Mouse (Mus musculus) frontal cortex, adult 2 months (tissue): ENCODE data around the gene Gm10392. TPM values are rescaled to one million over a fixed set of nuclear protein-coding genes. Genes with fewer than 3 reads are reported as not detected.
A peak's percentile ranks its signal among the peaks of the same experiment; 100 is the strongest.

Experiments
- DNase-seq, 2 experiments: peaks; one replicate each; pipeline ENCODE4 v3.0.0; 2022; ENCODE audit warnings: low spot score in 1 of 2; ENCODE audit errors: extremely low spot score in 1 of 2
- polyA plus RNA-seq: library from polyadenylated mRNA; depleted of rRNA; stranded (reverse); fragments of >200 nt; gene quantifications from 2 replicates; pipeline ENCODE4 v1.2.3, GENCODE M21; 2012

Gene Gm10392
- polyA plus RNA-seq, 1 experiment, result not detected

GRCm38 (mm10) chr11:77508068-77509021 is 10.7 kb downstream of the Gm10392 start:
- DNase-seq, result peak in 1 of 2 experiments; percentile 88

- DNase-seq, result no peak
These were observed 11.6 kb downstream of the Gm10392 start for GRCm38 (mm10) chr11:77507426-77507825.

- DNase-seq, result no peak
These were observed 12.1 kb downstream of the Gm10392 start for GRCm38 (mm10) chr11:77506941-77507340.

- no peak for DNase-seq
These were observed 12.7 kb downstream of the Gm10392 start for GRCm38 (mm10) chr11:77506273-77506672.

- no peak for DNase-seq
These were observed 13.6 kb downstream of the Gm10392 start for GRCm38 (mm10) chr11:77505291-77505980.

- DNase-seq, result no peak
These were observed 14.6 kb downstream of the Gm10392 start for GRCm38 (mm10) chr11:77504377-77504776.

GRCm38 (mm10) chr11:77503511-77503910 is 15.5 kb downstream of the Gm10392 start:
- DNase-seq, result no peak

- no peak for DNase-seq
These were observed 16.5 kb downstream of the Gm10392 start for GRCm38 (mm10) chr11:77502481-77502880.

- DNase-seq, result no peak
These were observed 17.0 kb downstream of the Gm10392 start for GRCm38 (mm10) chr11:77501971-77502370.

- DNase-seq, result peak in 1 of 2 experiments; percentile 89
These were observed 17.6 kb downstream of the Gm10392 start for GRCm38 (mm10) chr11:77501392-77501791.

- DNase-seq, result peak in 1 of 2 experiments; percentile 57
These were observed 18.4 kb downstream of the Gm10392 start for GRCm38 (mm10) chr11:77500361-77501325.

- peak in 1 of 2 experiments; percentile 53 for DNase-seq
These were observed 19.6 kb downstream of the Gm10392 start for GRCm38 (mm10) chr11:77499354-77499753.

- no peak for DNase-seq
These were observed 20.5 kb downstream of the Gm10392 start for GRCm38 (mm10) chr11:77498261-77499139.

- DNase-seq, result no peak
These were observed 21.1 kb downstream of the Gm10392 start for GRCm38 (mm10) chr11:77497851-77498250.

- peak in 1 of 2 experiments; percentile 70 for DNase-seq
These were observed 21.6 kb downstream of the Gm10392 start for GRCm38 (mm10) chr11:77497341-77497756.

- DNase-seq, result no peak
These were observed 23.5 kb downstream of the Gm10392 start for GRCm38 (mm10) chr11:77495507-77495906.

GRCm38 (mm10) chr11:77494782-77495181 is 24.2 kb downstream of the Gm10392 start:
- DNase-seq, result no peak

- DNase-seq, result no peak
These were observed 24.7 kb downstream of the Gm10392 start for GRCm38 (mm10) chr11:77494344-77494676.
